Mouse (Mus musculus) spleen, adult 12 weeks (tissue): ENCODE measurements around the gene Nup50.

ENCODE experiments used
- DNase-seq: peaks from one replicate; pipeline ENCODE4 v3.0.0; 2022; ENCODE audit warnings: low spot score

The Nup50 gene

GRCm38 (mm10) chr15:84953259-84953658 lies 30.0 kb downstream of the Nup50 start:
- no peak for DNase-seq

- no peak for DNase-seq
Observed at GRCm38 (mm10) chr15:84957851-84958250, 34.6 kb downstream of the Nup50 start.

DNA sequence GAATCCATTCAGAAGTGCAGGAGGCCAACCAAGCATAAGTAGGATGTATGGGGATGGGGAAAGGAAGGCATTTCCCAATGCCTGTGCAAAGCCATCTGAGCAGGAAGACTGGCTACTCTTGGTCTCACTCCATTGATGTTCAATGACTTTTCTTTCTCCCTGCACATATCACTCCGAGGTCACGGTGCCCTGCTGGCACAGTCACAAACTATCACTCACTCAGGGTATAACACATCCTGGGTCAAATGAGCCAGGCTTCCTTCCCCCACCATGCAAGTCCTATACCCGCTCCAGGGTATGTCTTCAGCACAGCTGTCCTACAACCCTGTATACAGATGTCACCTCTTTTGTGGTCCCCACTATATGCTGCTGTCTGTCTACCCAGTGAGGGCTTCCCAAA lies 35.1 kb downstream of the Nup50 start:
- no peak for DNase-seq

- no peak for DNase-seq
Observed at GRCm38 (mm10) chr15:84959891-84960290, 36.7 kb downstream of the Nup50 start.

GRCm38 (mm10) chr15:84960692-84961091 lies 37.5 kb downstream of the Nup50 start:
- no peak for DNase-seq

DNA sequence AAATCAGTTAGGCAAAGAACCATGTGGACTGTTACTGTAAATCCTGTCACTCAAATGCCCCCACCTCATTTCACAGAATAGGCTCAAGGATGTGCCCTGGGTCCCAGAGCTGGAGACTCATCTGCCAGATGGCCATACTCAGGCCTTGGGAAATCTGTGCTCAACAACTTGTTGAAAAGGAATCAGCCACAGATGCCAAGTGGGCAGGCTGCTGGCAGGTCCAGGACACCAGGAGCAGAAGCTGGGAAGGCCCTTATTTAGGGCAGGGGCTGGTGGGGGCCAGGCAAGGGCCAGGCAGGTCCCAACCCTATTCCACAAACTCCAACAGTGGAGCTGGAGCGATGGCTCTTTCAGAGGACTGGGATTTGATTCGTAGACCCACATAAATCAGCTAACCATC lies 39.3 kb downstream of the Nup50 start:
- no peak for DNase-seq

DNA sequence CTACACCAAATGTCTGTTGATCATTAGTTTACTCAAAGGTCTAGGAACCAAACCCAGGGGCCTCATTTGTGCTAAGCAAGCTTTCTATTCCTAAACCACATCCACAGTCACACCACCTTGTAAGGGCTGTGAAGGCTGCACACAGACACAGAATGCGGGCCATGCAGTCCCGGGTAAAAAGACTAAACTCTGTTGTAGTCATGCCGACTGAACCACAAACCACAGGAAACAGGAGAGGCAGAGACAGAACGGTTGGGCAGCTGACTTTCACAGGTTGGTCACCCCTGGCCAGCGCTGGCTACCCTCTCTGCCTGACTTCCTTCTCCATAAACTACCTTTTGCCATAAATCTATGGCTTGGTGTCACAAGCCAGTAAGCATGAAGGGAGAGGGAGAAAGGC lies 41.6 kb downstream of the Nup50 start:
- no peak for DNase-seq

GRCm38 (mm10) chr15:84965575-84966360 lies 42.6 kb downstream of the Nup50 start:
- no peak for DNase-seq

DNA sequence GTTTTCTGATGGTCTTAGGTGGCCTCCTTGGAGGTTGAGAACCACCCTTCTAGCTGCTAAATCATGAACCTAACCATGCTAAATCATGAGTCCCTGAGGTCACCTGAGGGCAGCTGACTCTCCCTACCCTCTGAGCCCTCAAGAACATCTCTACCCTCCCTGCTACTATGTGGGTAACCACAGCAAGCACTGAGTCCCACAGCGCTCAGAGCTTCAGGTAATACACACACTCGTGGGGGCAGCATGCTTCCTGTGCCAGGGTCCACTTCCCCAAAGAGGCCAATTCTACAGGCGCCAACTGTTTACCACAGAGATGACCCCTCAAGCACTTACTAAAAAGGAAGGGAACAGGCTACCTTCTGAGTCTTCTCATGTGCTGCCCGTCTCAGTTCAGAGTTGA lies 45.3 kb downstream of the Nup50 start:
- DNase-seq = no peak

- DNase-seq = no peak
Observed at GRCm38 (mm10) chr15:84972860-84973543, 49.8 kb downstream of the Nup50 start.

DNA sequence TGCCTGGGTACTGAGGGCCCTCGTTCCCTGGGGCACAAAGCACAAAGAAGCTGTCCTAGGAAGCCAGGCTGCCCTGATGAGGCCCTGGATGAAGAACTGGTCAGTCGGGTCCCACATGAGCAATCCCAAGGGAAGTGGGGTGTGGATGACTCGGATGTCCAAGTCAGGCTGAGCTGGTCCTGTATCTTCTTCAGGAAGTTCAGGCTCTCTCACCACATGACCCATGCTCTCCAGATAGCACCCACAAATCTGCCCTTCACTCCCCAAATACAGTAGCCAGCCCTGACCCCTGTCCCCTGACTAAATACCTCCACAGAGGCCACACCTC lies 50.3 kb downstream of the Nup50 start:
- DNase-seq = no peak

DNA sequence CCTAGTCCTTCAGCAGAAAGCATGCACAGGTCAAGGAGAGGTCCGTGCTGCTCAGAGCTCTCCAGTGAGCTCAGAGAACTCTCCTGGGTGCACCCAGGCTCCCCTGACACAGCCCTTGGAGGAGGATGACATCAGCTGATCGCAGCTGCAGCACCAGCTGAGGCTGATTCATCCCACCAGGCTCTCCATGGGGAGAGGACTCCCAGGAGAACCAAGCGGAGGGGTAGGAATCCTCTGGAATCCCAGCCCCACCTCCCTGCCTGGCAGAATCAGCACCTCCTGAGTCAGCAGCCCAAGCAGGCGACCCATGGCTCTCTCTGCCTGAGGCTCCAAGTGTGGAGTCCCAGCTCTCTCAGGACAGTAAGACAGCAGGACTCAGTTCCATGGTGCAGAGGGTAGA lies 52.5 kb downstream of the Nup50 start:
- no peak for DNase-seq

- no peak for DNase-seq
Observed at GRCm38 (mm10) chr15:84981609-84982313, 58.5 kb downstream of the Nup50 start.

DNA sequence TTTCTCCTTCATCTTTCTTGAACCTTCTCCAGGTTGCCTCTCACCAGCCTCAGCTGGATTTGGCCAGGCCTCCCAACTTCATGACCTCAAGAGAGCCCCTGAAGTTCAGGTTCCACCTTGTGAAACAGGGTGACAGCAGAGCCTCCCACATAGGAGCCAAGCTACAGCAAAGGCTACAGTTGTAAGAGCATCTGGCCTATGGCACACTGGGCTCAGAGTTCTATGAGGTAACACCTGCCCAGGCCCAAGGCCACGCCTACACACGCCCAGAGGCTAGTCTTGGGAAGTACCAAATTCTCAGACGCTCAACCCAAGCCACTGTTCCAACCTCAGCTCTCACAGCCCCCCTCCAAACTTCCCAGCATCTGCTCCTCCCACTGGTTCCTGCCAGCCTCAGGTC lies 59.7 kb downstream of the Nup50 start:
- no peak for DNase-seq

DNA sequence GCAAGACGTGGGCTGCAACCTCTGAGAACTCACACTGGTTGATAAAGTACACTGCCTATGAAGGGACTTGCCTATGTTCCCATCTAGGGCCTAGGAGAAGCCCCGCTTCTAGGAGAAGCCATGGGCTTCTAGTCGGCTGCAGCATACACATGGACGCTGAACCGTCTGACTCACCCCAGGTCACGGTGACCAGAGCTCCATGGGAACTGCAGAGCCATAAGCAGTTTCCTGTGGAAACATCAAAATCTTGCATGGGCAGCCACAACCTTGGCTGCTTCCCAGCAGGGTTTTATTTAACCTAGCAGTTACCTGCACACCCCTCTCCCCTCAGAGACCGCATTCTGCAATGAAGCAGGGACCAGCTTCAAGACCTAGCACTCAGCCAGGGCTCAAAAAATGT lies 60.5 kb downstream of the Nup50 start:
- DNase-seq = no peak

DNA sequence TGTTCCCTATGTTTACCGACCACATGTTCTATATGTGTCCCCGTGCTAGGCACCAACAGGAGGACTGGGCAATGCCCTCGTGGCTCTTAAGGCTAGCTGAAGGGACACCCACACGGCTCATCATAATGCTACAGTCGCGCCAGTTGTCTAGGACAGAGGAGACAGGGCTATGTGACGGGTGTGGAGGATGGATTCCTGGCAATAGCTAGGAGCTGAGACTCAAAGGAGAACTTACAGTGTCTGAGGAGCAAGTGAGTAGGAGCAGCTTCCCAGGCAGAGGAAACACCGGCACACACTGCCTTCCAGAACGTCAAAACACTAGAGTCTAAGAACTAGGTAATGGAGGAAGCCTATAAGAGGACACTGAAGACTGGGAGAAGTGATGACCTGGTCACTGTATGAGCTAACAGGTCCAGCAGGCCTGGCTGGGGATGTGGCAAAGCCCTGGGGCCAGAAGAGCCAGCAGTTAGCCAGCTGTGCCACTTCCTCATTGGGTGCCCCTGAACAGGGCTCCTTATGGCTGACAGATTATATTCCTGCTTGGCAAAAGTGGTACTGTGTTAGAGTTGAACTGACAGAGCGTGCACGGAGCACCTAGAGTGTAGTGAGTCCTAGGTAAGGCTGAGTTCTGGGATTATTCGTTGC lies 62.4 kb downstream of the Nup50 start:
- DNase-seq = no peak

GRCm38 (mm10) chr15:84986171-84987019 lies 63.2 kb downstream of the Nup50 start:
- no peak for DNase-seq

- DNase-seq = no peak
Observed at GRCm38 (mm10) chr15:84987020-84987815, 64.0 kb downstream of the Nup50 start.

DNA sequence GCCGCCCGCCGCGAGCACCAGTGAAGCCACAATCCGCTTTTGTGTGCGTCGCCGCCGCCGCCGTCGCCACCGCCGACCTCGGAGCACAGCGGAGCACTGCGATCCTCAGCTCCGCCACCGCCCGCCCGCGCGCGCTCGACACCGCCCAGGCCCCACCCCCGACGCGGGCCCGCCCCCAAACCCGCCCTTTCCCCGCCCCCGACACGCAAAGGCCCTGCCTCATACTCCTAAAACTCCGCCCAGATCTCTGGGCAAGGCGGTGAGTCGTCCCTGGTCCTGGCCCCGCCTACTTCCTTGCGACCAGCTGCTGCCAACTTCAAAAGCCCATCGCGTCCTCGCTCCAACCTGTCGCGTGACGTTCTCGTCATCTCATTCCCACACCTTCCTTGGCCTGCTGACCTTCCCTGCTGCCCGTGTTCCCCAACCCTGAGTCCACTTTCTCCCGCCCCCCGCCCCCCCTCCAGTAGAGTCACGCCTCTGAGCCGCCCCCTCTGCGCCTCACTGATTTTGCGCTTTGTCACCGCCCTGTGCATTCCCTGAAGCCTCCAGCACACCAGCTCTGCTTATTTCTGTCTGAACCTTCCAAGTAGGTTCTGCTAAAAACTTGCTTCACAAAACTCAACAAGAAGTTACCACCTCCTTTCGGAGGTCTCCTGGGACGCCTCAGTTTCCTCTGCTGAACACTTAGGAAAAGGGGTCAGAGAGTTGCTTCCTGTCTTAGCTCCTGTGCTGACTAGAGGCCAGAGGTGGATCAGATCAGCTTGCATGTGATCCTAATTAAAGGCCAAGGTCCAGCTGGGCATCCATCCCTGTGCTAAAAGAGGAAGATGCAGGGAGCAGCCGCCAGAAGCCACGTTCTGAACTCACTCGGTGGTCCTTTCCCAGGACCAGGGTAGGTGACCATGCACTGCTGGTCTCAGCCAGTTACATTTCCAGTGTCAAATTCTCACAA lies 64.9 kb downstream of the Nup50 start, which contains the start of gene 5031439G07Rik:
Gene 5031439G07Rik, minus strand, starts transcription at position 678 of the 952 bp plus-strand sequence.
- peak; percentile 71 for DNase-seq

GRCm38 (mm10) chr15:84989098-84989497 lies 65.9 kb downstream of the Nup50 start:
- DNase-seq = no peak
